Mouse (Mus musculus): ENCODE results near the gene Nexn. TPM values are rescaled to one million over a fixed set of nuclear protein-coding genes. Genes with fewer than 3 reads are reported as not detected.

The Nexn gene
- polyA plus RNA-seq, 1 experiment from 2014 or later: 1.8 TPM

- H3K4me1 ChIP-seq (ENCODE audit: control insufficient read depth, insufficient read depth, low read length): no peaks in the 10 kb centered on the region
- ATAC-seq: no peak
- 90% methylated on average over 3 of the region's 3 CpGs for WGBS
- H3K27ac ChIP-seq (ENCODE audit: low read length): no peak overlapping the region
- no peaks in the 10 kb centered on the region for H3K9me3 ChIP-seq (replicated peaks; ENCODE audit: control insufficient read depth, low read length, poor library complexity, severe bottlenecking)
- no peaks in the 10 kb centered on the region for H3K36me3 ChIP-seq (ENCODE audit: control insufficient read depth, insufficient read depth, low read length)
- no peak overlapping the region for H3K4me3 ChIP-seq (ENCODE audit: low read depth, low read length)
- no peak overlapping the region for H3K9ac ChIP-seq (ENCODE audit: low read depth, low read length)
- H3K4me2 ChIP-seq (ENCODE audit: low read length): no peak overlapping the region
- no peaks in the 10 kb centered on the region; the same call in 1 of the 2 replicates for H3K27me3 ChIP-seq (ENCODE audit: control insufficient read depth, insufficient read depth, low read depth, low read length)
Measured at GRCm38 (mm10) chr3:152257528-152257927, 8.6 kb downstream of the Nexn start.

GRCm38 (mm10) chr3:152250487-152250886 is 15.7 kb downstream of the Nexn start:
- Histone ChIP-seq H3K27me3 (ENCODE audit: control insufficient read depth, insufficient read depth, low read depth, low read length) (no peaks in the 10 kb centered on the region), H3K4me2 (ENCODE audit: low read length) (no peak overlapping the region), H3K4me1 (ENCODE audit: control insufficient read depth, insufficient read depth, low read length) (no peaks in the 10 kb centered on the region), H3K9ac (ENCODE audit: low read depth, low read length) (no peak overlapping the region), H3K4me3 (ENCODE audit: low read depth, low read length) (no peak overlapping the region), H3K9me3 (replicated peaks; ENCODE audit: control insufficient read depth, low read length, poor library complexity, severe bottlenecking) (no peaks in the 10 kb centered on the region), H3K36me3 (ENCODE audit: control insufficient read depth, insufficient read depth, low read length) (no peaks in the 10 kb centered on the region), H3K27ac (ENCODE audit: low read length) (no peak overlapping the region)
- no peak for ATAC-seq
- WGBS: 94% methylated on average over 1 of the region's 1 CpGs

GRCm38 (mm10) chr3:152247708-152248107 is 18.4 kb downstream of the Nexn start:
- no peaks in the 10 kb centered on the region for H3K4me1 ChIP-seq (ENCODE audit: control insufficient read depth, insufficient read depth, low read length)
- ATAC-seq: no peak
- H3K27ac ChIP-seq (ENCODE audit: low read length): no peak overlapping the region
- 90% methylated on average over 12 of the region's 12 CpGs for whole genome bisulfite sequencing
- H3K4me3 ChIP-seq (ENCODE audit: low read depth, low read length): no peak overlapping the region
- H3K36me3 ChIP-seq (ENCODE audit: control insufficient read depth, insufficient read depth, low read length): no peaks in the 10 kb centered on the region
- H3K27me3 ChIP-seq (ENCODE audit: control insufficient read depth, insufficient read depth, low read depth, low read length): no peaks in the 10 kb centered on the region
- no peaks in the 10 kb centered on the region for H3K9me3 ChIP-seq (replicated peaks; ENCODE audit: control insufficient read depth, low read length, poor library complexity, severe bottlenecking)
- no peak overlapping the region for H3K4me2 ChIP-seq (ENCODE audit: low read length)
- no peak overlapping the region for H3K9ac ChIP-seq (ENCODE audit: low read depth, low read length)

DNA sequence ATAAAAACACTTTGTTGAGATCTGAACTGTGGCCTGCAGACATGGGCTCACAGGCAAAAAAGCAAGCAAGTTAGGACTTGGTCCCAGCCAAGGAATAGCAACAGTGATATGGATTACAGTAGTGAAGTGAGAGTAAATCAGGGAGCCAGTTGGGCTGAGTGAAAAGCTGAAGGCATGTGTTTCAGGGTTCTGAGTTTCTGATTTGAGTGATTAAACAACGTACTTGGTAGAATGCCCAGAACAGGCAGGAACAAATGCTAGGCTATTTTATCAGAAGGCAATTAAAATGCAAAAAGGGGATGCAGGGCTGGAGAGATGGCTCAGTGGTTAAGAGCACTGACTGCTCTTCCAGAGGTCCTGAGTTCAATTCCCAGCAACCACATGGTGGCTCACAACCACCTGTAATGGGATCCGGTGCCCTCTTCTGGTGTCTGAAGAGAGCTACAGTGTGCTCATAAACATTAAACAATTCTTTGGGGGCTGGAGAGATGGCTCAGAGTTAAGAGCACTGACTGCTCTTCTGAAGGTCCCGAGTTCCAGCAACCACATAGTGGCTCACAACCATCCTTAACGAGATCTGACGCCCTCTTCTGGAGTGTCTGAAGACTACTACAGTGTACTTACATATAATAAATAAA is 20.8 kb downstream of the Nexn start:
- H3K27me3 ChIP-seq (ENCODE audit: control insufficient read depth, insufficient read depth, low read depth, low read length): no peaks in the 10 kb centered on the region
- H3K9ac ChIP-seq (ENCODE audit: low read depth, low read length): no peak overlapping the region
- no peaks in the 10 kb centered on the region for H3K4me1 ChIP-seq (ENCODE audit: control insufficient read depth, insufficient read depth, low read length)
- H3K4me2 ChIP-seq (ENCODE audit: low read length): no peak overlapping the region
- H3K4me3 ChIP-seq (ENCODE audit: low read depth, low read length): no peak overlapping the region
- no peaks in the 10 kb centered on the region for H3K9me3 ChIP-seq (replicated peaks; ENCODE audit: control insufficient read depth, low read length, poor library complexity, severe bottlenecking)
- 73% methylated on average over 5 of the region's 5 CpGs for WGBS
- no peaks in the 10 kb centered on the region for H3K36me3 ChIP-seq (ENCODE audit: control insufficient read depth, insufficient read depth, low read length)
- H3K27ac ChIP-seq (ENCODE audit: low read length): no peak overlapping the region
- no peak for ATAC-seq

DNA sequence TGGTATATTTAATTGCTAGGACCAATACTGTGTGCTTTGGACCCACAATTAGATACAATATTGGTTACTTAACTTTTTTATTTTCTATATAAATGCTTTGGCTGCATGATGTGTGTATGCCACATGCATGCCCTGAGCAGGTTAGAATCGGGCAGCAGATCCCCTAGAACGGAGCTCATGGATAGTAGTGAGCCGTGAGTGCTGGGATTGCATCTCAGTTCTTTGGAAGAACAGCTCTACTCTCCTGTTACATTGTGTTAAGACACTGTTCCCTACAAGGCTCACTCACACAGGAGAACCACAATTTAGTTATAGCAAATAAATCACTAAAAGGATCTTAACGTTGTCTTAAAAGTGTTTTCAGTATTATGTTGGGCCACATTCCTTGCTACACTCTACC is 22.8 kb downstream of the Nexn start:
- ATAC-seq: no peak
- H3K9me3 ChIP-seq (replicated peaks; ENCODE audit: control insufficient read depth, low read length, poor library complexity, severe bottlenecking): no peaks in the 10 kb centered on the region
- no peaks in the 10 kb centered on the region for H3K4me1 ChIP-seq (ENCODE audit: control insufficient read depth, insufficient read depth, low read length)
- 78% methylated on average over 4 of the region's 4 CpGs for whole genome bisulfite sequencing
- H3K27me3 ChIP-seq (ENCODE audit: control insufficient read depth, insufficient read depth, low read depth, low read length): no peaks in the 10 kb centered on the region
- H3K27ac ChIP-seq (ENCODE audit: low read length): no peak overlapping the region
- no peak overlapping the region for H3K9ac ChIP-seq (ENCODE audit: low read depth, low read length)
- no peaks in the 10 kb centered on the region; the same call in 1 of the 2 replicates for H3K36me3 ChIP-seq (ENCODE audit: control insufficient read depth, insufficient read depth, low read length)
- H3K4me2 ChIP-seq (ENCODE audit: low read length): no peak overlapping the region
- no peak overlapping the region for H3K4me3 ChIP-seq (ENCODE audit: low read depth, low read length)

DNA sequence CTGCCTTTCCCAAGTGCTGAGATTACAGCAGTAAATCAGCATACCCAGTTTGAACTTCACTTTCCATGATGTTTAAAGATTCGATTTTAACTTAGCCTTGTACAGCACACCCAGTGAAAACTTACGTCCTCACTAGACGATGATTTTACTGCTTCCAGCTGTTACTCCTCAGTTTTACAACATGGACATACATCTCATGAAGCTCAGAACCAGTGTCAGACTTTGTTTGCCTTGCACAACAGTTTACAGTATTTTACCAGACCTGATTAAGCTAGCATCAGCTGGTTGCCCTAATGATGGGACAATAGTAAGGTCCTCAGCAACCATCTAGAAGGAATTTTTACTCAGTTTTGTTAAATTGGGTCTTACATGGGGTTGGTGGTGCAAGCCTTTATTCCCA is 25.1 kb downstream of the Nexn start:
- no peak overlapping the region for H3K9ac ChIP-seq (ENCODE audit: low read depth, low read length)
- WGBS: 85% methylated on average over 3 of the region's 3 CpGs
- ATAC-seq: no peak
- no peaks in the 10 kb centered on the region for H3K9me3 ChIP-seq (replicated peaks; ENCODE audit: control insufficient read depth, low read length, poor library complexity, severe bottlenecking)
- peaks cover 4% of the 10 kb centered on the region; the same call in 1 of the 2 replicates for H3K36me3 ChIP-seq (ENCODE audit: control insufficient read depth, insufficient read depth, low read length)
- H3K27ac ChIP-seq (ENCODE audit: low read length): no peak overlapping the region
- H3K4me2 ChIP-seq (ENCODE audit: low read length): no peak overlapping the region
- H3K4me3 ChIP-seq (ENCODE audit: low read depth, low read length): no peak overlapping the region
- H3K4me1 ChIP-seq (ENCODE audit: control insufficient read depth, insufficient read depth, low read length): no peaks in the 10 kb centered on the region
- no peaks in the 10 kb centered on the region for H3K27me3 ChIP-seq (ENCODE audit: control insufficient read depth, insufficient read depth, low read depth, low read length)

GRCm38 (mm10) chr3:152239592-152239991 is 26.6 kb downstream of the Nexn start:
- Histone ChIP-seq H3K9ac (ENCODE audit: low read depth, low read length) (no peak overlapping the region), H3K27ac (ENCODE audit: low read length) (no peak overlapping the region), H3K4me2 (ENCODE audit: low read length) (no peak overlapping the region), H3K36me3 (ENCODE audit: control insufficient read depth, insufficient read depth, low read length) (peaks cover 8% of the 10 kb centered on the region), H3K27me3 (ENCODE audit: control insufficient read depth, insufficient read depth, low read depth, low read length) (no peaks in the 10 kb centered on the region), H3K4me3 (ENCODE audit: low read depth, low read length) (no peak overlapping the region), H3K4me1 (ENCODE audit: control insufficient read depth, insufficient read depth, low read length) (no peaks in the 10 kb centered on the region), H3K9me3 (replicated peaks; ENCODE audit: control insufficient read depth, low read length, poor library complexity, severe bottlenecking) (no peaks in the 10 kb centered on the region)
- 97% methylated on average over 1 of the region's 1 CpGs for WGBS
- ATAC-seq: no peak

- ATAC-seq: no peak
- 71% methylated on average over 2 of the region's 2 CpGs for WGBS
- H3K27me3 ChIP-seq (ENCODE audit: control insufficient read depth, insufficient read depth, low read depth, low read length): no peaks in the 10 kb centered on the region
- no peak overlapping the region for H3K9ac ChIP-seq (ENCODE audit: low read depth, low read length)
- no peak overlapping the region for H3K4me2 ChIP-seq (ENCODE audit: low read length)
- H3K27ac ChIP-seq (ENCODE audit: low read length): no peak overlapping the region
- H3K4me1 ChIP-seq (ENCODE audit: control insufficient read depth, insufficient read depth, low read length): no peaks in the 10 kb centered on the region
- no peak overlapping the region for H3K4me3 ChIP-seq (ENCODE audit: low read depth, low read length)
- H3K9me3 ChIP-seq (replicated peaks; ENCODE audit: control insufficient read depth, low read length, poor library complexity, severe bottlenecking): no peaks in the 10 kb centered on the region
- H3K36me3 ChIP-seq (ENCODE audit: control insufficient read depth, insufficient read depth, low read length): peaks cover 11% of the 10 kb centered on the region
Measured at GRCm38 (mm10) chr3:152238836-152239235, 27.3 kb downstream of the Nexn start.

DNA sequence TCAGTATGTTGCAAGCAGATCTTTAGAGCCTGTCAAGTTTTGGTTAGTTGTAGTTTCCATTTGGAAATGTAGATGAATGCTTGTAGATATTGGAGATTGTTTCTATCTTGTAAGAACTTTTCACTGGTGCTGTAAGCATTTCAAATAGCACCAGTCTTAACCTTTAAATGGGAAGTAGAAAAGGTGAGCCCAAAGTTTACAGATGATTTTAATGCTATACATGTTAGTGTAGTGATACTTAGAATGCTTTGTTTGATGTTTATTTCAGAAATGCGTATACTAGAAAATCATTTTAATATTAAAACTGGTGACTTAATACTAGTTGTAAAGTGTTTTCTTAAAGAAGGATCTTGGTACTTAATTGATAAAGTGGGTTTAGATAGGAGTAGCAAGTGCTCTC is 30.3 kb downstream of the Nexn start:
- 98% methylated on average over 1 of the region's 1 CpGs for WGBS
- H3K27me3 ChIP-seq (ENCODE audit: control insufficient read depth, insufficient read depth, low read depth, low read length): no peaks in the 10 kb centered on the region
- H3K4me3 ChIP-seq (ENCODE audit: low read depth, low read length): no peak overlapping the region
- ATAC-seq: no peak
- H3K27ac ChIP-seq (ENCODE audit: low read length): no peak overlapping the region
- no peak overlapping the region for H3K9ac ChIP-seq (ENCODE audit: low read depth, low read length)
- peaks cover 15% of the 10 kb centered on the region for H3K36me3 ChIP-seq (ENCODE audit: control insufficient read depth, insufficient read depth, low read length)
- H3K4me1 ChIP-seq (ENCODE audit: control insufficient read depth, insufficient read depth, low read length): no peaks in the 10 kb centered on the region
- H3K9me3 ChIP-seq (replicated peaks; ENCODE audit: control insufficient read depth, low read length, poor library complexity, severe bottlenecking): no peaks in the 10 kb centered on the region
- H3K4me2 ChIP-seq (ENCODE audit: low read length): no peak overlapping the region
